32 mouse cellular contexts compared by ENCODE assay signal in genomic region chr5:115049692-115050091, GRCm38 (mm10). TPM values are rescaled to one million over a fixed set of nuclear protein-coding genes. Genes with fewer than 3 reads are reported as not detected.
DNase-seq lines count a peak whose midpoint lies in the region; ATAC-seq and TF ChIP-seq lines count a peak whose summit lies in the region.
"Had no signal": no experiment of that assay in that cellular context is flagged by ENCODE, and none has a peak within 500 bp of the region (broad histone marks: within the 10 kb centered on the region; RNA-seq: fewer than 3 reads in every experiment).

No protein-coding gene starts in this region.

- H3K9ac ChIP-seq in intestine, postnatal 0 days (ENCODE audit: low read depth, low read length) = no peak overlapping the region
- H3K9ac ChIP-seq: embryonic facial prominence, embryonic 13.5 days; forebrain, embryonic 12.5 days; forebrain, embryonic 15.5 days; heart, embryonic 13.5 days; hindbrain, embryonic 14.5 days had no signal

- no peak overlapping the region for H3K4me2 ChIP-seq in intestine, postnatal 0 days (replicated peaks; ENCODE audit: low read depth)
- H3K4me2 ChIP-seq: embryonic facial prominence, embryonic 13.5 days; forebrain, embryonic 12.5 days; forebrain, embryonic 15.5 days; heart, embryonic 13.5 days; hindbrain, embryonic 14.5 days had no signal

- peak overlapping the region; percentile 41 for H3K27ac ChIP-seq in intestine, postnatal 0 days (ENCODE audit: low read depth, low read length)
- H3K27ac ChIP-seq: embryonic facial prominence, embryonic 10.5 days; embryonic facial prominence, embryonic 13.5 days; forebrain, embryonic 12.5 days; forebrain, embryonic 15.5 days; heart, embryonic 13.5 days; hindbrain, embryonic 14.5 days; hindbrain, postnatal 0 days had no signal

- no peaks in the 10 kb centered on the region for H3K9me3 ChIP-seq in intestine, postnatal 0 days (ENCODE audit: control insufficient read depth)
- H3K9me3 ChIP-seq: embryonic facial prominence, embryonic 10.5 days; embryonic facial prominence, embryonic 13.5 days; forebrain, embryonic 12.5 days; forebrain, embryonic 15.5 days; heart, embryonic 13.5 days had no signal

- H3K27me3 ChIP-seq in intestine, postnatal 0 days (replicated peaks; ENCODE audit: control insufficient read depth, insufficient read depth, low read length) = no peaks in the 10 kb centered on the region
- H3K27me3 ChIP-seq: embryonic facial prominence, embryonic 13.5 days; forebrain, embryonic 12.5 days; forebrain, embryonic 15.5 days; heart, embryonic 13.5 days; Patski had no signal

- peaks cover 12% of the 10 kb centered on the region; the same call in 1 of the 2 replicates for H3K4me1 ChIP-seq in intestine, postnatal 0 days (replicated peaks; ENCODE audit: control insufficient read depth, insufficient read depth, low read length)

- no peak overlapping the region for H3K4me3 ChIP-seq in intestine, postnatal 0 days (ENCODE audit: low read depth, low read length)
- H3K4me3 ChIP-seq: embryonic facial prominence, embryonic 10.5 days; embryonic facial prominence, embryonic 13.5 days; erythroblast, embryonic 14.5 days; forebrain, embryonic 12.5 days; forebrain, embryonic 15.5 days; heart, embryonic 13.5 days had no signal

- H3K36me3 ChIP-seq in intestine, postnatal 0 days (ENCODE audit: control insufficient read depth, insufficient read depth) = peaks cover 5% of the 10 kb centered on the region; the same call in 1 of the 2 replicates
- H3K36me3 ChIP-seq: forebrain, embryonic 12.5 days; forebrain, embryonic 15.5 days had no signal

- 42% methylated on average over 6 of the region's 6 CpGs for WGBS in intestine, postnatal 0 days

- no peak for TF ChIP-seq CTCF in intestine, postnatal 0 days (IDR thresholded peaks at IDR 0.05; ENCODE audit: low read depth)

- peak; percentile 86 for ATAC-seq in intestine, postnatal 0 days
- ATAC-seq: activated CD4-positive, CD25-positive, alpha-beta regulatory T cell, adult 4 months; CD4-positive, CD25-positive, alpha-beta regulatory T cell, adult 4 months; forebrain, embryonic 15.5 days; hindbrain, postnatal 0 days; inflammation-experienced regulatory T-cells, adult 6 months; Patski had no signal

- DNase-seq in ES-CJ7 (ENCODE audit: low read depth, low spot score) (peak; percentile 28), ZHBTc4 (ENCODE audit: low read depth, low spot score) (peak; percentile 59)
- no peak for DNase-seq in testis, postnatal 10 days (ENCODE audit: low spot score)
- no peak for DNase-seq in thymus, postnatal 25 days
- DNase-seq in urinary bladder, postnatal 10 days (ENCODE audit: low spot score) = no peak
- no peak for DNase-seq in Muller cell, postnatal 12 days (ENCODE audit: inconsistent ontology term)
- DNase-seq: adrenal gland, adult 8-10 months; adrenal gland, postnatal 25 days; cerebellum, adult 11-12 months; cerebellum, adult 8-10 months; cerebellum, postnatal 10 days; cerebellum, postnatal 36 days; embryo, embryonic 11 days; gastrocnemius, postnatal 25 days; heart, adult 18-20 months; heart, postnatal 14 days; heart, postnatal 4 days had no signal

RNA-seq across cellular contexts. Expression of gene Sppl3, which starts 38.8 kb away (rescaled TPM):
- 19.5 and 20.8 TPM in 2 replicates for polyA plus RNA-seq in intestine, postnatal 0 days (2015; fragmentation: Nextera tagmentation; extraction: Ambion mirVana)

RNA-seq across cellular contexts. Expression of gene Gm10401, which starts 48.4 kb away (rescaled TPM):
- 13.8 and 17.0 TPM in 2 replicates for polyA plus RNA-seq in intestine, postnatal 0 days (2015; fragmentation: Nextera tagmentation; extraction: Ambion mirVana)
- polyA plus RNA-seq: brain, embryonic 14.5 days; cortical plate, adult 2 months; erythroblast, embryonic 14.5 days; Patski had no signal

Comparison
In these comparisons a context has a peak if more than half of its experiments do, and no peak if none do; other contexts are left out.
1. DNase-seq: peak in ES-CJ7 (single experiment) and ZHBTc4 (single experiment); none in testis, postnatal 10 days (single experiment), thymus, postnatal 25 days (single experiment), urinary bladder, postnatal 10 days (single experiment) and Muller cell, postnatal 12 days (single experiment).